Mouse (Mus musculus) olfactory bulb, adult 2 months (tissue): ENCODE measurements around the gene Dnajc8.

Experiments used
- CTCF ChIP-seq: fragments of 200-500 bp; IDR thresholded peaks from 2 replicates; pipeline ENCODE4 v1.5.1; 2012; ENCODE audit warnings: low read depth, mild to moderate bottlenecking, low read length, moderate library complexity; ENCODE audit not compliant: insufficient read depth
- POLR2A ChIP-seq: fragments of 200-500 bp; IDR thresholded peaks from 2 replicates; pipeline ENCODE4 v1.6.1; 2012; ENCODE audit warnings: mild to moderate bottlenecking, low read depth, low read length, moderate library complexity; ENCODE audit not compliant: insufficient read depth

DNA sequence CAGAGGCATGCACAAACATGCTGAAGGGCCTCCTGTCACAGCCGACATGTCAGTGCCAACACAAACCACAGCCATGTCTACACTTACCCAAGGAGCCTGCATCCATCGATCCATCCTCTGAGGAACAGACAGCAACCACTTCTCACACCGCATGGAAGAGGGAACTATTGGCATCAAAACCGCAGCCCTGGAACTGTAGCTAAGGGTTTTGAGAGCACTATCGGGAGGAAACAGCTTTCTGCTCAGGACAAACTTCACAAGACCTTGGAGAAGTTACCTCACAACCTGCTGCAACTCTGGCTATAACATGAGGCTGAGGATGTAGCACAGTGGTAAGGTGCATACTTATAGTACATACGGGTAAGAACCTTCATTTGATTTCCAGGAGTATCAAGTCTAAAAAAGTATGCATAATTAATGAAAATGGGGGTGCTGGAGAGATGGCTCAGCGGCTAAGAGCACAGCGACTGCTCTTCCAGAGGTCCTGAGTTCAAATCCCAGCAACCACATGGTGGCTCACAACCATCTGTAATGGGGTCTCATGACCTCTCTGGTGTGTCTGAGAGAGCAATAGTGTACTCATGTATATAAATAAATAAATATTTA lies 7.3 kb upstream of the Dnajc8 start:
- TF ChIP-seq POLR2A (no peak), CTCF (no peak)
